Mouse (Mus musculus) WW6 (cell line): Measurements from ENCODE around the gene Fank1.
A peak's percentile ranks its signal among the peaks of the same experiment; 100 is the strongest.

Experiments
- DNase-seq: peaks from one replicate; pipeline ENCODE4 v3.0.0-alpha.2; 2013; ENCODE audit warnings: low read depth, low spot score

Fank1 gene

DNA sequence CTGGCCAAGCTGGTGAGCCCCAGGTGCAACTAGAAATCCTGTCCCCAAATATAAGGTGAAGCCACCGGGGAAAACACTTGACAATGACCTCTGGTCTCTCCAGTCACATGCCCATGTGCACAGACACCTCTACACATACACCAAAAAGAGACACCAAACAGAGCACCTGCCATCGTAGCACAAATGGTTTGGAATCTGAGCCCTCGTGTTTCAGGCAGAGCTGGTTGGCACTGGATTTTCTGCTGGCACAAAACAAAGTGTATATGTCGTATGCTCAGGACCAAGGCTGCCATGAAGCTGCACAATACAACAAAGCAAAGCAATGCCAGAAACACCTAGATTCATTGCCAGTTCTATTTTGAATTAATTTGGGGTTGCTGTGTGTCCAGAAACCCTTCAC is 8.6 kb upstream of the Fank1 start:
- no peak for DNase-seq

- no peak for DNase-seq
Measured at GRCm38 (mm10) chr7:133768517-133768916, 8.1 kb upstream of the Fank1 start.

DNA sequence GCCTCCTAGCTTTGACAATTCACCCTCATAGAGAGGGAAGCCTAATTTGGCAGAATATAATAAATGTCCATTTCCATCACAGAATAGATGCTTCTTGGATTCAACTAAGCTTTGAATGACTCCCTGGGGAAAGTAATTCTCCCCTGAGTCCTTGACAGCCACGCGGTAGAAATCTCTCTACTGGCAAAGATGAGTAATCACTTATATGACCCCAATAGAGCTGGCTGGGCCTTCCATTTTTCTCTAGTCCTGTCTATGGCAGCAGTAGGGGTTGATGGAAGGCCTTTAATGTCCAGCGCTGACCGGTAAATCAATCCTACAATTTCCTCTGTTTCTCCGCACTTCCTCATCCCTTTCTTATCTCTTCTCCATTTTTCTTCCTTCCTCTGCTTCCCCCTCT is 1.5 kb upstream of the Fank1 start:
- DNase-seq, result no peak

GRCm38 (mm10) chr7:133775796-133776625 is 650 bp upstream of the Fank1 start:
- DNase-seq, result no peak

DNA sequence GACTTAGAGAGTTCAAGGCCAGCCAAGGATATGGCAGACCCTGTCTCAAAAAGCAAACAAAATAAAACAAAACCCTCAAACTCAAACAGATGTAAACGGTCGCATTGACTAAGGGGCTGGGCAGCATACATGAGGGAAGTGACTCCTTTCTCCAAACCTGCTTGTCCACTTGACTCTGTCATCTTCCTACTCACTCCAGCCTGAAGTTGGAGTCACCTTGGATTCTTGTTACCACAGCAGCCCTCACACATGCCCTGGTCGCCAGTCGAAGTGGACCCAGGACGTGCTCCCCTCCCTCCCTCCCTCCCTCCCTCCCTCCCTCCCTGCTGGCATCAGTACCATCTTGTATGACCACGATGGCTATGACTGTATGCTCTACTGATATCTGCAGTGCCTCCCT is 4.9 kb downstream of the Fank1 start:
- no peak for DNase-seq

DNA sequence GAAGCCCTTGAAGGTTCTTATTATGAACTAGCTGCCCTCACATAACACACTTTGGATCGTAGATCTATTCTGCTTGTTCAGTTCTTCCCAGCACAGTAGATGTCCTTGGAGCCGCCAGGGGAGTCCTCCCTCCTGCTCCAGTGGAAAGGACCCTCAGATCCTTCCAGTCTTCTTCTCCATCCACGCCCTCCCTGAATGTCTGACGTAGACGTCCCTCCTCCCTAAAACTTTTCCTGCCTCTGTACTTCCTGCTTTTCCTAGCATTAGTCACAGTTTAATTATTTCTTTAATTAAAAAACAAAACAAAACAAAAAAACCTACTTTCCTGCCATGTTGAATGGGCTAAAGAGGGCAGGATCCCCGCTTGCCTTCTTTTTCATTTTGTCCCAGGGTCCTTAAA is 5.3 kb downstream of the Fank1 start:
- no peak for DNase-seq

GRCm38 (mm10) chr7:133782717-133783435 is 6.2 kb downstream of the Fank1 start, which contains the start of gene Dhx32:
Gene Dhx32 (minus strand): TSS chr7:133782726.
- peak; percentile 78 for DNase-seq

DNA sequence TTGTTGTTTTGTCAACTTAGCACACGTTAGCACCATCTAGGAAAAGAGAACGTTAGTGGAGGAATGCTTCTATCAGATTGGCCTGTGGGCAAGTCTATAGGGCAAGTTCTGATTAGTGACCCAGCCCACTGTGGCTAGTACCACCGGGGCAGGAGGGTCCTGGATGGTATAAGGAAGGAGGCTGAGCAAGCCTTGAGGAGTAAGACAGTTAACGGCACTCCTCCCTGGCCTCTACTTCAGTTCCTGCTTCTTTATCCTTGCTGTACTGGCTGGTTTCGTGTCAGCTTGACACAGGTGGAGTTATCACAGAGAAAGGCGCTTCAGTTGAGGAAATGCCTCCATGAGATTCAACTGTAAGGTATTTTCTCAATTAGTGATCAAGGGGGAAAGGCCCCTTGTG is 10.9 kb downstream of the Fank1 start:
- no peak for DNase-seq

GRCm38 (mm10) chr7:133788147-133788546 is 11.5 kb downstream of the Fank1 start:
- DNase-seq, result no peak

- DNase-seq, result no peak
Measured at GRCm38 (mm10) chr7:133790171-133790570, 13.5 kb downstream of the Fank1 start.

- no peak for DNase-seq
Measured at GRCm38 (mm10) chr7:133790608-133791229, 14.1 kb downstream of the Fank1 start.

GRCm38 (mm10) chr7:133792771-133793170 is 16.1 kb downstream of the Fank1 start:
- DNase-seq, result no peak

GRCm38 (mm10) chr7:133793248-133794131 is 16.8 kb downstream of the Fank1 start:
- DNase-seq, result no peak

- DNase-seq, result no peak
Measured at GRCm38 (mm10) chr7:133794720-133795119, 18.1 kb downstream of the Fank1 start.

DNA sequence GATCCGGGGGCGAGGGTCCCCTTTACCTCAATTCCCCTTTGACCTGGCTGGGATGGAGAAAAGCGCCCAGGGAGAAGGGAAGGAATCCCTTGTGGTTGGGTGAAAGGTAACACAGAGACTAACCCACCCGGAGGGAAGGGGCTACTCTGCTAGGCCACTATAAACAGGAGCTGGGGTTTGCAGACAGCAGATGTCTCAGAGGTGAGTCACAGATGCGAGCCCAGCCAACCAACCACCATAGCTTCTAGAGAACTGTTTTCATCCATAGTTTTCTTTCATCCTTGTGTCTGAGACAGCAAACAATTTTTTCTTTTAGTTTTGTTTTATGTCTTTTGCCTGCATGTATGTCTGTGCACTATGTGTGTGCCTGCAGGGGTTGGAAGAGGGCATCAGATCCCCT is 23.3 kb downstream of the Fank1 start:
- no peak for DNase-seq

DNA sequence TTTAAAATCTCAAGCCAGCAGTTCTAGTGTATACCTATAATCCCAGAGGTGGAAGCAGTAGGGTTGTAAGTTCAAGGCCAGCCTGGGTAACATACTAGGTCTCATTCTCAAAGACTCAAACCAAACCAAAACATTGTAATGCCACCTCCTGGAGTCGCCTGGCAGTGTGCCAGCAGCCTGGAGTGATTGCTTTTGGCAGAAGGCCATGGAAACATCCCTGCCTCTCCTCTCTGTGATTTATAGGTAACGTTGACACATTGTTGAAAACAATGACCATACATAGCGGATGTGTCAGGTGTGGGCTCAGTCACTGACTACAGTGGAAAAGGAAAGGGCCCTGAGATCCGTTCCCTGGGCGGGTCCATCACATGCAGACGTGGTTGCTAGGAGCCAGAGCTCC is 25.2 kb downstream of the Fank1 start:
- DNase-seq, result no peak

GRCm38 (mm10) chr7:133805614-133806175 is 29.0 kb downstream of the Fank1 start:
- peak; percentile 39 for DNase-seq

DNA sequence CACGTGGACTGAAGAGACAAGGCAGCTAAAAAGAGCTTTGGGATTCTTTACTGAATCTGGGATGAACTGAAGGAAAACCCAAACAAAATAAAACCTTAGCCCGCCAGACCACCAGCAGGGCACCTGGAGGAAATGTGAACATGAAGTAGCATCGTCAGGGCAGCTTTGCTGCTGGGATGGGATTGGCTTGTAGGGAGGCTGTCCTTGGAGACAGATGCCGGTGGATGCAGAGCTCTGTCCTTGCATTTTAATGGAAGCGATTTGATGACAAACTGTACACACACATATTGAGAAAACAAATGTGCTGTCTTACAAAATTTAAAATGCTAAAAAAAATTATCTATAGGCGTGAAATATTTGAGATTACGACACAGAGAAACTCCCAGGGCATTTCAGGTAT is 36.3 kb downstream of the Fank1 start:
- no peak for DNase-seq

- no peak for DNase-seq
Measured at GRCm38 (mm10) chr7:133813331-133813730, 36.7 kb downstream of the Fank1 start.

DNA sequence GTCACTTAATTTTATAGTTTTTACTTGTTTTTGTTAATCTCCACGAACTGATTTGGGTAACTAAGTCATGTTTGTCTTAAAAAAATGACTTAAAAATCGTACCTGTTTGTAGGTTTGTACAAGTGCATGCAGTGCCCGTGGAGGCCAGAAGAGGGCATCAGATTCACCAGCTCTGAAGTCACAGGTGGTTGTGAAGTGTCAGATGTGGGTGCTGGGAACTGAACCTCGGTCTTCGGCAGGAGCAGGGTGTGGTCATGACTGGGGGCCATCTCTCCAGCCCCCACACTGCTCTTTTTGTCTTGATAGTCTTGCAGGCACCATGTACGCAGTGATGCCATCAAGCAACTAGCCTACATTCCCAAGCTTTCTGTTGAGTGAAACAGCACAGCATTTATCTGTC is 47.1 kb downstream of the Fank1 start:
- no peak for DNase-seq

DNA sequence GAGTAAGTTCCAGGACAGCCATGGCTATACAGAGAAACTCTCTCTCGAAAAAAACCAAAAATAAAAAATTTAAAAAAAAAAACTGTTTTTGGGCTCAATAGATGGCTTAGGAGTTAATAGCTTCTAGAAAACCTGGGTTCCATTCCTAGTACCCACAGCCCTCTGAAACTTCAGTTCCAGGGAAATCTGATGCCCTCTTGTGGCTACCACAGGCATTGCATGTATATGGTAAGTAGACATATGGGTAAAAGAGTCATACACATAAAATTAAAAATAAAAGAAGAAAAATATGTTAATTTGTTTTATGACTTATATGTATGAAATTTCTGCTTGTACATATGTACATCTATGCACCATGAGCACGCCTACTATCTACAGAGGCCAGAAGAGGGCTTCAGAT is 47.9 kb downstream of the Fank1 start:
- no peak for DNase-seq
